Mouse (Mus musculus) macrophage (primary cell): ENCODE measurements around the gene Tcap. TPM values are rescaled to one million over a fixed set of nuclear protein-coding genes. Genes with fewer than 3 reads are reported as not detected.
"Not testable (repeated sequence)": the region's sequence is repeated elsewhere in the genome, so short reads cannot be mapped to it uniquely, and the experiment has no call there.

ENCODE experiments used
- H3K27ac ChIP-seq: fragments of 350-480 bp; formaldehyde crosslinking; 2 replicates; pipeline ENCODE4 v1.9.0; 2021
- H3K36me3 ChIP-seq: fragments of 350-480 bp; formaldehyde crosslinking; 2 replicates; pipeline ENCODE4 v1.9.0; 2021; ENCODE audit errors: inconsistent target
- H3K4me3 ChIP-seq: fragments of 350-480 bp; formaldehyde crosslinking; 2 replicates; pipeline ENCODE4 v1.9.0; 2021; ENCODE audit errors: inconsistent target
- H3K79me2 ChIP-seq: fragments of 350-480 bp; formaldehyde crosslinking; 2 replicates; pipeline ENCODE4 v1.9.0; 2021; ENCODE audit errors: inconsistent target
- WGBS: methylation state at CpG from one replicate; pipeline ENCODE4 v1.1.7; 2026; ENCODE audit warnings: inconsistent platforms; ENCODE audit not compliant: missing documents; 5-methylcytosine and 5-hydroxymethylcytosine counted together
- polyA plus RNA-seq: library from polyadenylated mRNA; stranded (reverse); fragments of 250-400 nt; gene quantifications from 3 replicates; pipeline ENCODE4 v1.2.4, GENCODE M21; 2018; ENCODE audit warnings: inconsistent platforms

The Tcap gene
- polyA plus RNA-seq, 1 experiment from 2014 or later: 0.16 TPM

- WGBS: 100% methylated on average over 1 of the region's 2 CpGs
- H3K27ac ChIP-seq: no peak overlapping the region
- no peak overlapping the region for H3K4me3 ChIP-seq
- peaks cover 44% of the 10 kb centered on the region for H3K36me3 ChIP-seq
- no peaks in the 10 kb centered on the region for H3K79me2 ChIP-seq
These were observed 2.0 kb upstream of the Tcap start for GRCm38 (mm10) chr11:98381651-98382050.

- not testable (repeated sequence) for H3K4me3 ChIP-seq, H3K27ac ChIP-seq, H3K79me2 ChIP-seq
- H3K36me3 ChIP-seq: peaks cover 36% of the 10 kb centered on the region
- 44% methylated on average over 1 of the region's 2 CpGs for WGBS
These were observed 1.2 kb upstream of the Tcap start for GRCm38 (mm10) chr11:98382405-98382804.

GRCm38 (mm10) chr11:98384216-98384615 lies 605 bp downstream of the Tcap start:
- Histone ChIP-seq H3K79me2 (no peaks in the 10 kb centered on the region), H3K4me3 (no peak overlapping the region), H3K27ac (no peak overlapping the region), H3K36me3 (peaks cover 18% of the 10 kb centered on the region)
- 79% methylated on average over 19 of the region's 20 CpGs for WGBS

- H3K27ac ChIP-seq: no peak overlapping the region
- no peak overlapping the region for H3K4me3 ChIP-seq
- H3K79me2 ChIP-seq: no peaks in the 10 kb centered on the region
- peaks cover 11% of the 10 kb centered on the region for H3K36me3 ChIP-seq
- 77% methylated on average over 8 of the region's 8 CpGs for WGBS
These were observed 1.4 kb downstream of the Tcap start for GRCm38 (mm10) chr11:98384721-98385637.

GRCm38 (mm10) chr11:98385638-98386585 lies 2.3 kb downstream of the Tcap start, which contains the start of gene Pnmt:
Gene Pnmt (plus strand): TSS chr11:98386450.
- no peak within 1 kb of the TSS for H3K4me3 ChIP-seq
- H3K79me2 ChIP-seq: no peaks in the 10 kb centered on the region
- peaks cover 1% of the 10 kb centered on the region; the same call in 1 of the 2 replicates for H3K36me3 ChIP-seq
- no peak within 1 kb of the TSS for H3K27ac ChIP-seq
- 65% methylated on average over 24 of the region's 25 CpGs for WGBS

- no peaks in the 10 kb centered on the region for H3K36me3 ChIP-seq
- 21% methylated on average over 24 of the region's 24 CpGs for WGBS
- no peak overlapping the region for H3K4me3 ChIP-seq
- no peaks in the 10 kb centered on the region for H3K79me2 ChIP-seq
- H3K27ac ChIP-seq: no peak overlapping the region
These were observed 3.0 kb downstream of the Tcap start for GRCm38 (mm10) chr11:98386596-98386995.

- Histone ChIP-seq H3K79me2 (no peaks in the 10 kb centered on the region), H3K36me3 (no peaks in the 10 kb centered on the region), H3K4me3 (no peak overlapping the region), H3K27ac (no peak overlapping the region)
- 70% methylated on average over 12 of the region's 14 CpGs for WGBS
These were observed 3.5 kb downstream of the Tcap start for GRCm38 (mm10) chr11:98387056-98387577.

GRCm38 (mm10) chr11:98388282-98388681 lies 4.7 kb downstream of the Tcap start:
- WGBS: 92% methylated on average over 9 of the region's 10 CpGs
- H3K27ac ChIP-seq: no peak overlapping the region

GRCm38 (mm10) chr11:98389221-98389780 lies 5.7 kb downstream of the Tcap start:
- Histone ChIP-seq H3K36me3 (no peaks in the 10 kb centered on the region), H3K4me3 (no peak overlapping the region), H3K79me2 (no peaks in the 10 kb centered on the region), H3K27ac (no peak overlapping the region)
- WGBS: 20% methylated on average over 9 of the region's 9 CpGs

More at GRCm38 (mm10) chr11:98388282-98388681, 4.7 kb downstream of the Tcap start:
- Histone ChIP-seq H3K36me3 (no peaks in the 10 kb centered on the region), H3K4me3 (no peak overlapping the region), H3K79me2 (no peaks in the 10 kb centered on the region)

- H3K4me3 ChIP-seq: no peak overlapping the region
- 91% methylated on average over 12 of the region's 12 CpGs for WGBS
- H3K79me2 ChIP-seq: no peaks in the 10 kb centered on the region
- H3K27ac ChIP-seq: no peak overlapping the region
- no peaks in the 10 kb centered on the region for H3K36me3 ChIP-seq
These were observed 6.5 kb downstream of the Tcap start for GRCm38 (mm10) chr11:98390141-98390540.

GRCm38 (mm10) chr11:98392034-98392433 lies 8.4 kb downstream of the Tcap start:
- H3K4me3 ChIP-seq: no peak overlapping the region
- H3K79me2 ChIP-seq: no peaks in the 10 kb centered on the region
- no peaks in the 10 kb centered on the region for H3K36me3 ChIP-seq
- no peak overlapping the region for H3K27ac ChIP-seq
- 73% methylated on average over 7 of the region's 8 CpGs for WGBS

GRCm38 (mm10) chr11:98392645-98393044 lies 9.0 kb downstream of the Tcap start:
- H3K4me3 ChIP-seq: no peak overlapping the region
- no peak overlapping the region for H3K27ac ChIP-seq
- H3K36me3 ChIP-seq: no peaks in the 10 kb centered on the region
- H3K79me2 ChIP-seq: no peaks in the 10 kb centered on the region
- WGBS: 49% methylated on average over 4 of the region's 4 CpGs

GRCm38 (mm10) chr11:98393317-98393716 lies 9.7 kb downstream of the Tcap start:
- no peak overlapping the region for H3K27ac ChIP-seq
- H3K4me3 ChIP-seq: no peak overlapping the region
- H3K79me2 ChIP-seq: no peaks in the 10 kb centered on the region
- 35% methylated on average over 6 of the region's 6 CpGs for WGBS
- H3K36me3 ChIP-seq: no peaks in the 10 kb centered on the region

- WGBS: 84% methylated on average over 6 of the region's 6 CpGs
- no peak overlapping the region for H3K27ac ChIP-seq
- no peaks in the 10 kb centered on the region for H3K79me2 ChIP-seq
- H3K36me3 ChIP-seq: no peaks in the 10 kb centered on the region
- H3K4me3 ChIP-seq: no peak overlapping the region
These were observed 10.7 kb downstream of the Tcap start for GRCm38 (mm10) chr11:98394301-98394700.
